Mouse (Mus musculus): ENCODE data around the gene Tns2. TPM values are rescaled to one million over a fixed set of nuclear protein-coding genes. Genes with fewer than 3 reads are reported as not detected.

Gene Tns2
- polyA plus RNA-seq, 1 experiment: 42.5 TPM

DNA sequence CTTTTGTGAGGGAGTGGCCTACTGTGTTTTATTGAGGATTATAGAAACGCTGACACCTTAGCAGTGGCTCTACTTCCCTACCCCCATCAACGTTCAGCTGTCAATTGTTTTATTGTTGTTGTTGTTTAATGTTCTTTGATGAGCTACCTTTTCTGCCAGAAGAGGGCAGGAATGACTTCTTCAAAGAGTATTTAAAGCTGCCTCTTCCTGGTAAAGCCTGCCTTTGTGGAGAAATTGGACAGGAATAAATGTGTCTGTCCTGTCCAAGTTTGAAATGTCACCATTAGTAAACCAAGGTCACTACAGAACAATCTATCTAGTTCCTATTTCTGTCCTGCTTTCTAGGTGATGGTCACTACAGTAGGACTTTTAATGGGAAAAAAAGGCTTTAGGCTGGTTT is 6.1 kb upstream of the Tns2 start:
- no peaks in the 10 kb centered on the region for H3K27me3 ChIP-seq (ENCODE audit: control insufficient read depth, insufficient read depth, low read length)
- TF ChIP-seq POLR2A (IDR thresholded peaks at IDR 0.05; ENCODE audit: low read depth, low read length): no peak
- TF ChIP-seq CTCF (IDR thresholded peaks at IDR 0.05; ENCODE audit: extremely low read depth, insufficient read length, insufficient replicate concordance, low read depth, low read length): no peak
- H3K4me1 ChIP-seq (ENCODE audit: control insufficient read depth, insufficient read depth, insufficient read length, low read length): peaks cover 2% of the 10 kb centered on the region; the same call in 1 of the 2 replicates
- 15% methylated on average over 2 of the region's 2 CpGs for WGBS
- no peak overlapping the region for H3K4me3 ChIP-seq (ENCODE audit: low read depth, low read length)
- peaks cover 70% of the 10 kb centered on the region for H3K36me3 ChIP-seq (ENCODE audit: control insufficient read depth, insufficient read depth, low read length)
- 0 out of 2 replicates have a peak overlapping the region, but pooled peaks have one; percentile 4 for H3K27ac ChIP-seq (ENCODE audit: insufficient read depth, low read depth, low read length)

DNA sequence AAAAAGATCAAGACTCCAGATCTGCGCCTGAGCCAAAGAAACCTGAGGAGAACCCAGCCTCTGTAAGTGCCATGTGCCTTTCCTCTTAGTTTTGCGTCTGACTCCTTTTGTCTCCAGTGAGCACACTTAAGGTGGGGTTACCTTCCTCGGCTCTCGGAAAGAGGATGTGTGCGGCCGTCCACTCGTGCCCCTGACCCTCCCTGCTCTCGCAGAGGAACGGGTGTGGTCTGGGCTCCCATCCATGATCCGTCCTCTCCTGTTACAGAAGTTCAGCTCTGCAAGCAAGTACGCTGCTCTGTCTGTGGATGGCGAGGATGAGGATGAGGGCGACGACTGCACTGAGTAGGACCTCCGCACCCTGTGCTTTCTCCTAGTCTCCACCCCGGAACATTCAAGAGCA is 5.2 kb upstream of the Tns2 start:
- 79% methylated on average over 16 of the region's 16 CpGs for WGBS
- TF ChIP-seq POLR2A (IDR thresholded peaks at IDR 0.05; ENCODE audit: low read depth, low read length) (no peak), CTCF (IDR thresholded peaks at IDR 0.05; ENCODE audit: extremely low read depth, insufficient read length, insufficient replicate concordance, low read depth, low read length) (no peak)
- Histone ChIP-seq H3K4me1 (ENCODE audit: control insufficient read depth, insufficient read depth, insufficient read length, low read length) (peaks cover 1% of the 10 kb centered on the region), H3K4me3 (ENCODE audit: low read depth, low read length) (no peak overlapping the region), H3K36me3 (ENCODE audit: control insufficient read depth, insufficient read depth, low read length) (peaks cover 62% of the 10 kb centered on the region), H3K27ac (ENCODE audit: insufficient read depth, low read depth, low read length) (no peak overlapping the region), H3K27me3 (ENCODE audit: control insufficient read depth, insufficient read depth, low read length) (no peaks in the 10 kb centered on the region)

- H3K27ac ChIP-seq (ENCODE audit: insufficient read depth, low read depth, low read length): no peak overlapping the region
- no peaks in the 10 kb centered on the region for H3K27me3 ChIP-seq (ENCODE audit: control insufficient read depth, insufficient read depth, low read length)
- H3K4me3 ChIP-seq (ENCODE audit: low read depth, low read length): no peak overlapping the region
- 79% methylated on average over 8 of the region's 8 CpGs for WGBS
- peaks cover 14% of the 10 kb centered on the region for H3K4me1 ChIP-seq (ENCODE audit: control insufficient read depth, insufficient read depth, insufficient read length, low read length)
- H3K36me3 ChIP-seq (ENCODE audit: control insufficient read depth, insufficient read depth, low read length): peaks cover 41% of the 10 kb centered on the region
- no peak for TF ChIP-seq CTCF (IDR thresholded peaks at IDR 0.05; ENCODE audit: extremely low read depth, insufficient read length, insufficient replicate concordance, low read depth, low read length)
- TF ChIP-seq POLR2A (IDR thresholded peaks at IDR 0.05; ENCODE audit: low read depth, low read length): no peak
Measured at GRCm38 (mm10) chr15:102097147-102097915, 2.9 kb upstream of the Tns2 start.

DNA sequence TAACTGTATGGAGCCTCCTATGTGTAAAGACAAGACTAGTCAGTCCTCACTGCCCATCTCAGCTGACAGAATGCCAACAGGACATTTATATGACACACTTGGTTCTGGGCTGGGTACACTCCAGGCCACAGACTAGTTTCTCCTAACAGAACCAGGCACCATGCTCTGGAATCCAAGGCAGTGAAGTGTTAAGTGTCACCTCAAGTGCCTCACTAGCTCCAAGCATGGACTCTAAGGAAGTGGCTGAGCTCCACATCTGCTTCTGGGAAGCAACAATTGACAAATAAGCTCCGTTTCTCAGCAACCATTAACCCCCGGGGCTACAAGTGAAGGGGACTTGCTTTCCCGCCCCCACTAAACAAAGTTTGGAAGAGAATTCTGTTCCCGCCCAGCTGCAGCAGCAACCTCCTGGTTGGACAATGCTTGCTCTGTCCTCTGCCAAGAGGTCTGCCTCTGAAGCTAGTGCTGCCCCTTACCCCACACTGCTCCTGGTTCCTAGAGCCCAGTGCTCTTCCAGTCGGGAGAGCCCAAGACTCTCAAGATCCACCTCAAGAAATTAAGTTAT is 2.1 kb upstream of the Tns2 start:
- Histone ChIP-seq H3K4me3 (ENCODE audit: low read depth, low read length) (no peak overlapping the region), H3K36me3 (ENCODE audit: control insufficient read depth, insufficient read depth, low read length) (peaks cover 33% of the 10 kb centered on the region), H3K27me3 (ENCODE audit: control insufficient read depth, insufficient read depth, low read length) (no peaks in the 10 kb centered on the region), H3K27ac (ENCODE audit: insufficient read depth, low read depth, low read length) (peak overlapping the region; percentile 13; the same call in 1 of the 2 replicates), H3K4me1 (ENCODE audit: control insufficient read depth, insufficient read depth, insufficient read length, low read length) (peaks cover 20% of the 10 kb centered on the region)
- TF ChIP-seq CTCF (IDR thresholded peaks at IDR 0.05; ENCODE audit: extremely low read depth, insufficient read length, insufficient replicate concordance, low read depth, low read length): no peak
- TF ChIP-seq POLR2A (IDR thresholded peaks at IDR 0.05; ENCODE audit: low read depth, low read length): no peak
- WGBS: 45% methylated on average over 5 of the region's 5 CpGs

- Histone ChIP-seq H3K4me1 (ENCODE audit: control insufficient read depth, insufficient read depth, insufficient read length, low read length) (peaks cover 21% of the 10 kb centered on the region), H3K36me3 (ENCODE audit: control insufficient read depth, insufficient read depth, low read length) (peaks cover 21% of the 10 kb centered on the region), H3K4me3 (ENCODE audit: low read depth, low read length) (peak overlapping the region; percentile 23), H3K27ac (ENCODE audit: insufficient read depth, low read depth, low read length) (no peak overlapping the region), H3K27me3 (ENCODE audit: control insufficient read depth, insufficient read depth, low read length) (no peaks in the 10 kb centered on the region)
- TF ChIP-seq CTCF (IDR thresholded peaks at IDR 0.05; ENCODE audit: extremely low read depth, insufficient read length, insufficient replicate concordance, low read depth, low read length) (no peak), POLR2A (IDR thresholded peaks at IDR 0.05; ENCODE audit: low read depth, low read length) (no peak)
- WGBS: 64% methylated on average over 5 of the region's 5 CpGs
Measured at GRCm38 (mm10) chr15:102099260-102099659, 953 bp upstream of the Tns2 start.

DNA sequence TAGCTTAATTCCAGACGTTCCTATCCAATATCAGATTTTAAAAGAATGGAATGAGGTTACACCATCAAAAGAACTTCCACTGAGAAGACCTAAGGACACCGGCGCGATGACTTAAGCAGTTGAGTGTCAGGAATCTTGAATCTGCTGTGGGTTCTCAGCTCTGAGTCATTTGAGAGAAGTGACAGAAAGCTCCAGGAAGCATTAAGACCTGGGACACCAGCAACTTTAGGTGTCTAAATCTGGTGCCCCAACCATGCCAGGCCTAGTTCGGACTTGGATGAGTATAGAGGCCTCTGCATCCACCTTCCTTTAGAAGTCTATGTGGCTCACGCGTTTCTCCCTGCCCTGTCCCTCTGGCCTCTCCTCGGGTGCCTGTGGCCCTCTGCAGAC is 447 bp upstream of the Tns2 start:
- Histone ChIP-seq H3K4me3 (ENCODE audit: low read depth, low read length) (peak overlapping the region; percentile 79), H3K27me3 (ENCODE audit: control insufficient read depth, insufficient read depth, low read length) (no peaks in the 10 kb centered on the region), H3K27ac (ENCODE audit: insufficient read depth, low read depth, low read length) (peak overlapping the region; percentile 71), H3K4me1 (ENCODE audit: control insufficient read depth, insufficient read depth, insufficient read length, low read length) (peaks cover 24% of the 10 kb centered on the region), H3K36me3 (ENCODE audit: control insufficient read depth, insufficient read depth, low read length) (peaks cover 16% of the 10 kb centered on the region)
- TF ChIP-seq POLR2A (IDR thresholded peaks at IDR 0.05; ENCODE audit: low read depth, low read length): no peak
- TF ChIP-seq CTCF (IDR thresholded peaks at IDR 0.05; ENCODE audit: extremely low read depth, insufficient read length, insufficient replicate concordance, low read depth, low read length): no peak
- WGBS: 26% methylated on average over 8 of the region's 8 CpGs

DNA sequence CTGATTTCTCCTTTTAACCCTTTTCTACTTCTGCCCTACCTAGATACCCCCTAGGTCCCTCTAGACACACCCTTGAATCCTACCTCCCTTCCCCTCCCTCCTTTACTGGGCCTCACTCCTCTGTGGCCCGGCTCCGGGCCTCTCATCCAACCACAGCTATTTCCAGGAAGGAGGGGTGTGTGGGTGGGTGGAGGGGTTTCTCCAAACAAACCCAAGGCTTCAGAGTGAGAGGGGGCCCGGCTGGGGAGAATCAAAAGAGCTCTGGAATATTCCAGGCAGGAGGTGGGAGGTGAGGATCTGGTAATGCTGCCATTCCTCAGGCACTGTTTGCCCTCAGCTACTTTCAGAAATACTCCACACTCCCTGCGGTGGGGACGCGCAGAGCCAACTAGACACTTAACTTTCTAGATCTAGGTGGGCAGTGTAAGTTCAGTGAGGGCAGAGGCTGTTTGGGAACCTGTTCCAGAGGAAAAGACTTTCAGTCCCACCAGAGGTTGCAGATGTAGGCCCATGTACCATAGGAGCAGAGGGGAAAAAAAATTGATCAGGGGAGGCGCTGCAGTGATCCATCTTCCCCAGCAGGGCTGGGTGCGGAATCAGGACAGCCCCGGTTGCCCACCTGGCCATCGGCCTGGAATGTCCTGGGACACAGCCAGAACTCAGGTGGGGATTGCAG is 921 bp downstream of the Tns2 start:
- peaks cover 32% of the 10 kb centered on the region for H3K4me1 ChIP-seq (ENCODE audit: control insufficient read depth, insufficient read depth, insufficient read length, low read length)
- 35% methylated on average over 10 of the region's 10 CpGs for WGBS
- no peaks in the 10 kb centered on the region for H3K27me3 ChIP-seq (ENCODE audit: control insufficient read depth, insufficient read depth, low read length)
- peaks cover 6% of the 10 kb centered on the region for H3K36me3 ChIP-seq (ENCODE audit: control insufficient read depth, insufficient read depth, low read length)
- TF ChIP-seq POLR2A (IDR thresholded peaks at IDR 0.05; ENCODE audit: low read depth, low read length): no peak
- TF ChIP-seq CTCF (IDR thresholded peaks at IDR 0.05; ENCODE audit: extremely low read depth, insufficient read length, insufficient replicate concordance, low read depth, low read length): no peak; the same call in 1 of the 2 replicates
- peak overlapping the region; percentile 79 for H3K4me3 ChIP-seq (ENCODE audit: low read depth, low read length)
- peak overlapping the region; percentile 71 for H3K27ac ChIP-seq (ENCODE audit: insufficient read depth, low read depth, low read length)
